Mouse (Mus musculus) hindbrain, embryonic 11.5 days (tissue): Measurements from ENCODE around the gene Fam219a. TPM values are rescaled to one million over a fixed set of nuclear protein-coding genes. Genes with fewer than 3 reads are reported as not detected.
A peak's percentile ranks its signal among the peaks of the same experiment; 100 is the strongest.

Source experiments
- ATAC-seq: fragments of 200-750 bp; cut with Nextera tagmentation; 2 replicates; pipeline ENCODE4 v1.8.0; 2017; ENCODE audit warnings: mild to moderate bottlenecking, moderate TSS enrichment, moderate library complexity; ENCODE audit not compliant: low FRiP score
- DNase-seq: peaks from one replicate; pipeline ENCODE4 v3.0.0-alpha.2; 2015; ENCODE audit warnings: low spot score
- H3K27ac ChIP-seq: fragments of 300-500 bp; sonication (generic); 2 replicates; pipeline ENCODE4 v1.5.1; 2014; ENCODE audit warnings: mild to moderate bottlenecking, low read depth, low read length
- H3K27me3 ChIP-seq: fragments of 300-500 bp; sonication (generic); 2 replicates; pipeline ENCODE4 v1.6.1; 2014; ENCODE audit warnings: mild to moderate bottlenecking, low read length, moderate library complexity, mixed read lengths; ENCODE audit not compliant: control insufficient read depth, insufficient read depth
- H3K36me3 ChIP-seq: fragments of 300-500 bp; sonication (generic); 2 replicates; pipeline ENCODE4 v1.6.1; 2014; ENCODE audit warnings: mild to moderate bottlenecking, low read length, moderate library complexity, mixed read lengths; ENCODE audit not compliant: control insufficient read depth, insufficient read depth
- H3K4me1 ChIP-seq: fragments of 300-500 bp; sonication (generic); replicated peaks from 2 replicates; pipeline ENCODE4 v1.6.1; 2014; ENCODE audit warnings: low read length, mixed read lengths; ENCODE audit not compliant: control insufficient read depth, insufficient read depth
- H3K4me2 ChIP-seq: fragments of 300-500 bp; sonication (generic); replicated peaks from 2 replicates; pipeline ENCODE4 v1.6.1; 2014; ENCODE audit warnings: mild to moderate bottlenecking, low read depth, low read length
- H3K4me3 ChIP-seq: fragments of 300-500 bp; sonication (generic); 2 replicates; pipeline ENCODE4 v1.5.1; 2014; ENCODE audit warnings: low read depth, low read length
- H3K9ac ChIP-seq: fragments of 300-500 bp; sonication (generic); 2 replicates; pipeline ENCODE4 v1.6.1; 2014; ENCODE audit warnings: low read depth, low read length
- H3K9me3 ChIP-seq: fragments of 300-500 bp; sonication (generic); 2 replicates; pipeline ENCODE4 v1.6.1; 2016; ENCODE audit warnings: low read length; ENCODE audit not compliant: control insufficient read depth
- WGBS: fragments of 180-500 bp; shearing (Covaris S2); extraction: QIAGEN DNeasy Blood & Tissue Kit; methylation state at CpG from one replicate; pipeline ENCODE4 v1.1.7; 2014; 5-methylcytosine and 5-hydroxymethylcytosine counted together
- polyA plus RNA-seq: library from polyadenylated mRNA; unstranded; fragments of >200 nt; fragmentation: Nextera tagmentation; extraction: Ambion mirVana; gene quantifications from 2 replicates; pipeline ENCODE4 v1.2.1, GENCODE M21; 2014

Fam219a gene
- polyA plus RNA-seq, 1 experiment from 2014 or later = 17.6 TPM

DNA sequence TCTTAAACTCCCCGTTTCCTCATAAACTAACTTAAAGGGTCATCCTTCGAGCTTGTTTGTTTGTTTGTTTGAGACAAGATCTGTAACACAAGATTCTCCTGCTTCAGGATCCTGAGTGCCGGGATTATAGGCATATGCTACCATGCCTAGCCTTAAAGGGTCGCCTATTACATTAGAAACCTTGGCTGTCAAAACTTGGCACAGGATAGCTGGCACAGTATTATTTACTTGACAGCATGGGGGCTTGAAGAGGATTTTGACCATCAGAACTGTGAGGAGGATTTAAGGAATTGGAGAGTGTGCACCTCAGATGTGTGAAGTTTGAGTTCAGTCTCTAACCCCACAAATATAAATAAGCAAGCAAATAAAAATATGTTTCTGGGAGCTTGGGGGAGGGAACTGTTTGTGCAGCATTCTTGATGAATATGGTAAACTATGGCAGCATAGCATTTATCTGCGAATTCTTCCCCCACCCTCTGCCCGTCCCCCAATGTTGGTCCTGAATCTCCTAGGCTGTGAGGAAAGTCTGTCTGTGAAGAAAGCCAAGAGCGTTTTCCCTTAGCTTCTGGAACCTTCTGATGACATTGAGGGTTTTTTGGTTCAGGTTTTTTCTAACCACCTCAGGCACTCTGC is 99.2 kb downstream of the Fam219a start:
- ATAC-seq (peak; percentile 4; the same call in 1 of the 2 replicates), DNase-seq (no peak)
- no peak overlapping the region for H3K4me2 ChIP-seq
- no peaks in the 10 kb centered on the region for H3K36me3 ChIP-seq
- H3K9ac ChIP-seq = no peak overlapping the region
- H3K27ac ChIP-seq = peak overlapping the region; percentile 52
- no peaks in the 10 kb centered on the region for H3K27me3 ChIP-seq
- 60% methylated on average over 7 of the region's 7 CpGs for WGBS
- no peaks in the 10 kb centered on the region for H3K4me1 ChIP-seq
- H3K4me3 ChIP-seq = no peak overlapping the region
- H3K9me3 ChIP-seq = no peaks in the 10 kb centered on the region

DNA sequence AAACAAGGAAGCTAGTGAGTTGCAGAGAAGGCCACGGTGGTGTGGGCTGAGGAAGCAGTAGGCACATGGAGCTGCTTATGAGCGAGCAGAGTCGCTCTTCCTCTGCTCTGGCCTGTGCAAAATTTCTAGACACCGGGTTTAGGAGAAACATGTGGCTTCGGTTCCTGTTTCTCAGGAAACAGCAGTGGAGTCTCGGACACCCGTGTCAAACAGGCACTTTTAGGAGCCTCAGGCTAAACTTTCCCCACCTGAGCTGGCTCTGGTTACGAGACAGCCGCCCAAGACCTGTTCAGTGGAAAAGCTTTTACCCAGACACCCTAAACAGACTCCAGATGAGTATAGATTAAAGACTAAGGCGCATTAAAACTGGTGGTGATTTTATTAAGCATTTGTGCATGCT is 100.1 kb downstream of the Fam219a start:
- no peaks in the 10 kb centered on the region for H3K4me1 ChIP-seq
- no peak overlapping the region for H3K4me2 ChIP-seq
- DNase-seq = no peak
- no peak for ATAC-seq
- H3K27me3 ChIP-seq = no peaks in the 10 kb centered on the region
- no peaks in the 10 kb centered on the region for H3K9me3 ChIP-seq
- H3K27ac ChIP-seq = no peak overlapping the region; the same call in 1 of the 2 replicates
- H3K36me3 ChIP-seq = no peaks in the 10 kb centered on the region
- WGBS = 80% methylated on average over 10 of the region's 10 CpGs
- no peak overlapping the region for H3K9ac ChIP-seq
- no peak overlapping the region for H3K4me3 ChIP-seq

DNA sequence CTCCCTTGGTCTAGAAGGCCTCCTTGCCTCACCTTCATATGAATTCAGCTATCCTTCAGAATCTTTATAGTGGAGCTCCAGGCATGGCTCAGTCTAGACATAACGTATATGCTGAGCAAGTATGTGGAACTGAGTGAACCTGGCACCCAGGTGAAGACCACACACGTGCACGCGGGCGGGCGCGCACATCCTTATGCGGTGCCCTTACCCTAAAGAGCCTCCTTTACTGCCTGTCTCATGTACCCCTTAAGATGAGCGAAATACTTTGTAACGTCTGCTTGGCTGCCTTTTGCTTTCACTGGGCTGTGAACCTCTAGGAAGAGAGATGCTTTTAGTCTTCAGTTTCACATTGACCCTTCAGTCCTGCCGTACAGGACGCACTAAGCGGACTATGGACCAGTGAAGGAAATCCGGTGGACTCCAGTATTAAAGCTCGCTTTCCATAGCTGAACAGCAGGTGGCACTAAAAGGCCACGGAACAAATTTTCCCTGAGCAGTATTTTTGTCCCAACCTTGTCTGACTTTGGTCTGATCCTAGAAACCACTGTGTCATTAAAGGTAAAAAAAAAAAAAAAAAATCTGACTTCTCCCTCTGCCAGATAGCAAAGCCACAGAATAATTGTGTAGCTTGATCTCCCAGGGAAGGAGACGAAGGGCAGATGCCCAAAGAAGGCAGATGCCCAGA is 100.8 kb downstream of the Fam219a start:
- no peaks in the 10 kb centered on the region for H3K36me3 ChIP-seq
- DNase-seq (peak; percentile 76), ATAC-seq (no peak)
- H3K27me3 ChIP-seq = no peaks in the 10 kb centered on the region
- 0 out of 2 replicates have a peak, but pooled peaks cover 2% of the 10 kb centered on the region for H3K4me1 ChIP-seq
- no peaks in the 10 kb centered on the region for H3K9me3 ChIP-seq
- no peak overlapping the region for H3K9ac ChIP-seq
- no peak overlapping the region for H3K4me2 ChIP-seq
- no peak overlapping the region for H3K4me3 ChIP-seq
- H3K27ac ChIP-seq = no peak overlapping the region
- WGBS = 63% methylated on average over 17 of the region's 17 CpGs

Other genes starting within 250 kb of the Fam219a start
- gene Ubap1, start 220.5 kb downstream of the Fam219a start, polyA plus RNA-seq = 75.5 and 81.5 TPM in 2 replicates
- gene Kif24, start 104.7 kb downstream of the Fam219a start, polyA plus RNA-seq = 10.4 and 11.9 TPM in 2 replicates
- 67.7 and 70.3 TPM in 2 replicates for gene Nudt2, start 104.4 kb downstream of the Fam219a start, polyA plus RNA-seq
- 8.3 and 10.9 TPM in 2 replicates for gene AI464131, start 66.5 kb downstream of the Fam219a start, polyA plus RNA-seq
- 12.7 and 14.3 TPM in 2 replicates for gene 1110017D15Rik, start 52.2 kb downstream of the Fam219a start, polyA plus RNA-seq
- gene Dnaic1, start 237 bp upstream of the Fam219a start, polyA plus RNA-seq = 2.9 and 3.2 TPM in 2 replicates
- gene Enho, start 70.8 kb upstream of the Fam219a start, polyA plus RNA-seq = 42.4 and 42.7 TPM in 2 replicates
- gene Cntfr, start 127.6 kb upstream of the Fam219a start, polyA plus RNA-seq = 27.8 and 29.5 TPM in 2 replicates
- 83.7 TPM in 2 replicates for gene Il11ra1, start 130.5 kb upstream of the Fam219a start, polyA plus RNA-seq
- 80.0 and 84.1 TPM in 2 replicates for gene Rpp25l, start 144.0 kb upstream of the Fam219a start, polyA plus RNA-seq
- 187 and 192 TPM in 2 replicates for gene Dctn3, start 153.6 kb upstream of the Fam219a start, polyA plus RNA-seq
- 0.68 and 0.93 TPM in 2 replicates for gene Arid3c, start 161.6 kb upstream of the Fam219a start, polyA plus RNA-seq
- gene Galt, start 185.7 kb upstream of the Fam219a start, polyA plus RNA-seq = 24.0 and 26.1 TPM in 2 replicates
- gene Sigmar1, start 186.6 kb upstream of the Fam219a start, polyA plus RNA-seq = 71.5 and 71.9 TPM in 2 replicates
- gene Ccl27a, start 204.7 kb upstream of the Fam219a start, polyA plus RNA-seq = 79.4 and 84.8 TPM in 2 replicates